Mouse (Mus musculus) skeletal muscle tissue, adult 2 months (tissue): Measurements from ENCODE around the gene Esrrb.

Experiments
- DNase-seq: peaks from one replicate; pipeline ENCODE4 v3.0.0-alpha.2; 2012; ENCODE audit warnings: low read depth, low spot score

Gene Esrrb

GRCm38 (mm10) chr12:86421490-86421904, 60.6 kb downstream of the Esrrb start:
- DNase-seq, result no peak

GRCm38 (mm10) chr12:86422166-86422910, 61.4 kb downstream of the Esrrb start:
- DNase-seq, result no peak

- no peak for DNase-seq
Measured at GRCm38 (mm10) chr12:86423102-86423501, 62.2 kb downstream of the Esrrb start.

GRCm38 (mm10) chr12:86427585-86427984, 66.7 kb downstream of the Esrrb start:
- DNase-seq, result no peak

GRCm38 (mm10) chr12:86431671-86432070, 70.8 kb downstream of the Esrrb start:
- no peak for DNase-seq

- DNase-seq, result peak; percentile 33
Measured at GRCm38 (mm10) chr12:86433371-86433821, 72.5 kb downstream of the Esrrb start.

GRCm38 (mm10) chr12:86435651-86436050, 74.7 kb downstream of the Esrrb start:
- no peak for DNase-seq

- DNase-seq, result no peak
Measured at GRCm38 (mm10) chr12:86450848-86451247, 89.9 kb downstream of the Esrrb start.

GRCm38 (mm10) chr12:86455009-86455408, 94.1 kb downstream of the Esrrb start:
- DNase-seq, result no peak

- DNase-seq, result no peak
Measured at GRCm38 (mm10) chr12:86462742-86463470, 102.0 kb downstream of the Esrrb start.

GRCm38 (mm10) chr12:86464385-86464784, 103.5 kb downstream of the Esrrb start:
- DNase-seq, result no peak

GRCm38 (mm10) chr12:86466180-86466579, 105.3 kb downstream of the Esrrb start:
- no peak for DNase-seq

GRCm38 (mm10) chr12:86469919-86470318, 109.0 kb downstream of the Esrrb start:
- no peak for DNase-seq

GRCm38 (mm10) chr12:86470912-86471311, 110.0 kb downstream of the Esrrb start:
- no peak for DNase-seq

GRCm38 (mm10) chr12:86473630-86474029, 112.7 kb downstream of the Esrrb start:
- no peak for DNase-seq

- DNase-seq, result no peak
Measured at GRCm38 (mm10) chr12:86475994-86476393, 115.1 kb downstream of the Esrrb start.

- no peak for DNase-seq
Measured at GRCm38 (mm10) chr12:86478908-86479307, 118.0 kb downstream of the Esrrb start.

- no peak for DNase-seq
Measured at GRCm38 (mm10) chr12:86482029-86482428, 121.1 kb downstream of the Esrrb start.

GRCm38 (mm10) chr12:86483413-86483841, 122.5 kb downstream of the Esrrb start:
- peak; percentile 86 for DNase-seq

- DNase-seq, result no peak
Measured at GRCm38 (mm10) chr12:86488005-86488404, 127.1 kb downstream of the Esrrb start.

- no peak for DNase-seq
Measured at GRCm38 (mm10) chr12:86490052-86490451, 129.1 kb downstream of the Esrrb start.

- no peak for DNase-seq
Measured at GRCm38 (mm10) chr12:86491500-86491899, 130.6 kb downstream of the Esrrb start.

- no peak for DNase-seq
Measured at GRCm38 (mm10) chr12:86492822-86493221, 131.9 kb downstream of the Esrrb start.
